Mouse (Mus musculus): ENCODE measurements around the gene Padi6. TPM values are rescaled to one million over a fixed set of nuclear protein-coding genes. Genes with fewer than 3 reads are reported as not detected.

Gene Padi6
- total RNA-seq, 2 experiments from 2014 or later, result not detected

GRCm38 (mm10) chr4:140761601-140762000 is 19.2 kb upstream of the Padi6 start:
- intact Hi-C loops (cut with DNase I; ENCODE audit: low total_unique reads), result no loop called here

GRCm38 (mm10) chr4:140755811-140756210 is 13.4 kb upstream of the Padi6 start:
- DNase-seq, result no peak

More at GRCm38 (mm10) chr4:140761601-140762000, 19.2 kb upstream of the Padi6 start:
- no peak for DNase-seq

GRCm38 (mm10) chr4:140753366-140753765 is 10.9 kb upstream of the Padi6 start:
- DNase-seq, result no peak
- intact Hi-C loops (cut with DNase I; ENCODE audit: low total_unique reads), result no loop called here

More at GRCm38 (mm10) chr4:140755811-140756210, 13.4 kb upstream of the Padi6 start:
- intact Hi-C loops (cut with DNase I; ENCODE audit: low total_unique reads), result no loop called here

- intact Hi-C loops (cut with DNase I; ENCODE audit: low total_unique reads), result no loop called here
- DNase-seq, result peak; percentile 45
Observed at GRCm38 (mm10) chr4:140750328-140750727, 7.9 kb upstream of the Padi6 start.

GRCm38 (mm10) chr4:140747978-140748377 is 5.5 kb upstream of the Padi6 start:
- intact Hi-C loops (cut with DNase I; ENCODE audit: low total_unique reads), result no loop called here
- DNase-seq, result peak; percentile 28

- intact Hi-C loops (cut with DNase I; ENCODE audit: low total_unique reads), result no loop called here
- peak; percentile 52 for DNase-seq
Observed at GRCm38 (mm10) chr4:140744654-140745053, 2.2 kb upstream of the Padi6 start.

GRCm38 (mm10) chr4:140743086-140743485 is 643 bp upstream of the Padi6 start:
- intact Hi-C loops (cut with DNase I; ENCODE audit: low total_unique reads), result no loop called here
- no peak for DNase-seq

- intact Hi-C loops (cut with DNase I; ENCODE audit: low total_unique reads), result no loop called here
- no peak for DNase-seq
Observed at GRCm38 (mm10) chr4:140741401-140741800, 1.0 kb downstream of the Padi6 start.

- no peak for DNase-seq
- intact Hi-C loops (cut with DNase I; ENCODE audit: low total_unique reads), result no loop called here
Observed at GRCm38 (mm10) chr4:140740655-140741054, 1.8 kb downstream of the Padi6 start.

GRCm38 (mm10) chr4:140732871-140733270 is 9.6 kb downstream of the Padi6 start:
- intact Hi-C loops (cut with DNase I; ENCODE audit: low total_unique reads), result no loop called here
- no peak for DNase-seq

- no peak for DNase-seq
- intact Hi-C loops (cut with DNase I; ENCODE audit: low total_unique reads), result no loop called here
Observed at GRCm38 (mm10) chr4:140731654-140732053, 10.8 kb downstream of the Padi6 start.

- intact Hi-C loops (cut with DNase I; ENCODE audit: low total_unique reads), result no loop called here
Observed at GRCm38 (mm10) chr4:140726907-140727306, 15.5 kb downstream of the Padi6 start.

GRCm38 (mm10) chr4:140724739-140725138 is 17.7 kb downstream of the Padi6 start:
- no peak for DNase-seq
- intact Hi-C loops (cut with DNase I; ENCODE audit: low total_unique reads), result no loop called here

More at GRCm38 (mm10) chr4:140726907-140727306, 15.5 kb downstream of the Padi6 start:
- no peak for DNase-seq

- DNase-seq, result no peak
Observed at GRCm38 (mm10) chr4:140723801-140724200, 18.6 kb downstream of the Padi6 start.

GRCm38 (mm10) chr4:140723192-140723591 is 19.3 kb downstream of the Padi6 start:
- intact Hi-C loops (cut with DNase I; ENCODE audit: low total_unique reads), result no loop called here
- no peak for DNase-seq

More at GRCm38 (mm10) chr4:140723801-140724200, 18.6 kb downstream of the Padi6 start:
- intact Hi-C loops (cut with DNase I; ENCODE audit: low total_unique reads), result no loop called here

- intact Hi-C loops (cut with DNase I; ENCODE audit: low total_unique reads), result no loop called here
- no peak for DNase-seq
Observed at GRCm38 (mm10) chr4:140722710-140723109, 19.7 kb downstream of the Padi6 start.

- intact Hi-C loops (cut with DNase I; ENCODE audit: low total_unique reads), result no loop called here
- DNase-seq, result no peak
Observed at GRCm38 (mm10) chr4:140721968-140722490, 20.4 kb downstream of the Padi6 start.

GRCm38 (mm10) chr4:140720091-140720490 is 22.4 kb downstream of the Padi6 start:
- intact Hi-C loops (cut with DNase I; ENCODE audit: low total_unique reads), result no loop called here
- no peak for DNase-seq

- intact Hi-C loops (cut with DNase I; ENCODE audit: low total_unique reads), result no loop called here
Observed at GRCm38 (mm10) chr4:140718436-140718835, 24.0 kb downstream of the Padi6 start.

GRCm38 (mm10) chr4:140716994-140717393 is 25.4 kb downstream of the Padi6 start:
- intact Hi-C loops (cut with DNase I; ENCODE audit: low total_unique reads), result no loop called here
- no peak for DNase-seq

More at GRCm38 (mm10) chr4:140718436-140718835, 24.0 kb downstream of the Padi6 start:
- no peak for DNase-seq

GRCm38 (mm10) chr4:140714586-140714985 is 27.9 kb downstream of the Padi6 start:
- intact Hi-C loops (cut with DNase I; ENCODE audit: low total_unique reads), result no loop called here

More at GRCm38 (mm10) chr4:140714586-140714985, 27.9 kb downstream of the Padi6 start:
- no peak for DNase-seq
